Mouse (Mus musculus): ENCODE data around the gene Fam110a. TPM values are rescaled to one million over a fixed set of nuclear protein-coding genes. Genes with fewer than 3 reads are reported as not detected.

Fam110a gene
- polyA plus RNA-seq, 1 experiment from 2014 or later = 36.3 TPM

GRCm38 (mm10) chr2:151939651-151940420, 40.2 kb downstream of the Fam110a start:
- DNase-seq (ENCODE audit: low spot score) (no peak), ATAC-seq (no peak; the same call in 1 of the 2 replicates)
- Histone ChIP-seq H3K36me3 (ENCODE audit: insufficient read depth, low read length) (no peaks in the 10 kb centered on the region), H3K4me3 (ENCODE audit: low read depth, low read length) (no peak overlapping the region), H3K9me3 (ENCODE audit: low read length) (no peaks in the 10 kb centered on the region), H3K27ac (ENCODE audit: low read length) (no peak overlapping the region), H3K9ac (replicated peaks; ENCODE audit: low read depth) (no peak overlapping the region), H3K4me2 (replicated peaks; ENCODE audit: low read depth, low read length) (no peak overlapping the region), H3K27me3 (replicated peaks; ENCODE audit: insufficient read depth, low read length) (no peaks in the 10 kb centered on the region), H3K4me1 (ENCODE audit: insufficient read depth, low read depth, low read length) (peaks cover 3% of the 10 kb centered on the region; the same call in 1 of the 2 replicates)
- 65% methylated on average over 5 of the region's 5 CpGs for WGBS
- TF ChIP-seq CTCF (IDR thresholded peaks at IDR 0.05) (no peak), EP300 (IDR thresholded peaks at IDR 0.05) (no peak)

- Histone ChIP-seq H3K9ac (replicated peaks; ENCODE audit: low read depth) (no peak overlapping the region), H3K36me3 (ENCODE audit: insufficient read depth, low read length) (no peaks in the 10 kb centered on the region), H3K27ac (ENCODE audit: low read length) (no peak overlapping the region), H3K4me2 (replicated peaks; ENCODE audit: low read depth, low read length) (no peak overlapping the region), H3K9me3 (ENCODE audit: low read length) (no peaks in the 10 kb centered on the region), H3K4me1 (ENCODE audit: insufficient read depth, low read depth, low read length) (peaks cover 3% of the 10 kb centered on the region; the same call in 1 of the 2 replicates), H3K4me3 (ENCODE audit: low read depth, low read length) (no peak overlapping the region), H3K27me3 (replicated peaks; ENCODE audit: insufficient read depth, low read length) (no peaks in the 10 kb centered on the region)
- no peak for TF ChIP-seq EP300 (IDR thresholded peaks at IDR 0.05)
- TF ChIP-seq CTCF (IDR thresholded peaks at IDR 0.05) = 0 out of 2 replicates have a peak, but pooled peaks have one; percentile 1
- DNase-seq (ENCODE audit: low spot score) (no peak), ATAC-seq (peak; percentile 41; the same call in 1 of the 2 replicates)
- WGBS = 43% methylated on average over 10 of the region's 11 CpGs
Observed at GRCm38 (mm10) chr2:151938780-151939200, 41.2 kb downstream of the Fam110a start.

- 33% methylated on average over 3 of the region's 3 CpGs for WGBS
- Histone ChIP-seq H3K27me3 (replicated peaks; ENCODE audit: insufficient read depth, low read length) (no peaks in the 10 kb centered on the region), H3K9ac (replicated peaks; ENCODE audit: low read depth) (no peak overlapping the region), H3K4me3 (ENCODE audit: low read depth, low read length) (no peak overlapping the region), H3K27ac (ENCODE audit: low read length) (no peak overlapping the region), H3K4me1 (ENCODE audit: insufficient read depth, low read depth, low read length) (peaks cover 3% of the 10 kb centered on the region; the same call in 1 of the 2 replicates), H3K9me3 (ENCODE audit: low read length) (no peaks in the 10 kb centered on the region), H3K36me3 (ENCODE audit: insufficient read depth, low read length) (no peaks in the 10 kb centered on the region), H3K4me2 (replicated peaks; ENCODE audit: low read depth, low read length) (no peak overlapping the region)
- TF ChIP-seq CTCF (IDR thresholded peaks at IDR 0.05) = no peak
- no peak for TF ChIP-seq EP300 (IDR thresholded peaks at IDR 0.05)
- peak; percentile 42 for DNase-seq (ENCODE audit: low spot score)
- no peak for ATAC-seq
Observed at GRCm38 (mm10) chr2:151937893-151938292, 42.1 kb downstream of the Fam110a start.

GRCm38 (mm10) chr2:151930389-151931074, 49.5 kb downstream of the Fam110a start:
- Histone ChIP-seq H3K27me3 (replicated peaks; ENCODE audit: insufficient read depth, low read length) (no peaks in the 10 kb centered on the region), H3K36me3 (ENCODE audit: insufficient read depth, low read length) (no peaks in the 10 kb centered on the region), H3K9ac (replicated peaks; ENCODE audit: low read depth) (no peak overlapping the region), H3K4me2 (replicated peaks; ENCODE audit: low read depth, low read length) (no peak overlapping the region), H3K27ac (ENCODE audit: low read length) (no peak overlapping the region), H3K9me3 (ENCODE audit: low read length) (no peaks in the 10 kb centered on the region), H3K4me1 (ENCODE audit: insufficient read depth, low read depth, low read length) (no peaks in the 10 kb centered on the region), H3K4me3 (ENCODE audit: low read depth, low read length) (no peak overlapping the region)
- TF ChIP-seq CTCF (IDR thresholded peaks at IDR 0.05) (peak; percentile 95), EP300 (IDR thresholded peaks at IDR 0.05) (no peak)
- ATAC-seq (peak; percentile 33; the same call in 1 of the 2 replicates), DNase-seq (ENCODE audit: low spot score) (peak; percentile 80)
- 30% methylated on average over 7 of the region's 7 CpGs for WGBS

GRCm38 (mm10) chr2:151927103-151927502, 52.9 kb downstream of the Fam110a start:
- H3K4me3 ChIP-seq (ENCODE audit: low read depth, low read length) = no peak overlapping the region
- no peaks in the 10 kb centered on the region for H3K9me3 ChIP-seq (ENCODE audit: low read length)
- no peak for TF ChIP-seq CTCF (IDR thresholded peaks at IDR 0.05)
- no peak for TF ChIP-seq EP300 (IDR thresholded peaks at IDR 0.05)
- H3K27ac ChIP-seq (ENCODE audit: low read length) = no peak overlapping the region
- no peaks in the 10 kb centered on the region for H3K4me1 ChIP-seq (ENCODE audit: insufficient read depth, low read depth, low read length)
- ATAC-seq = no peak
- no peaks in the 10 kb centered on the region for H3K27me3 ChIP-seq (replicated peaks; ENCODE audit: insufficient read depth, low read length)
- no peak for DNase-seq (ENCODE audit: low spot score)
- no peaks in the 10 kb centered on the region for H3K36me3 ChIP-seq (ENCODE audit: insufficient read depth, low read length)
- no peak overlapping the region for H3K9ac ChIP-seq (replicated peaks; ENCODE audit: low read depth)
- 76% methylated on average over 11 of the region's 11 CpGs for WGBS
- no peak overlapping the region for H3K4me2 ChIP-seq (replicated peaks; ENCODE audit: low read depth, low read length)

- ATAC-seq = 0 out of 2 replicates have a peak, but pooled peaks have one; percentile 23
- Histone ChIP-seq H3K27me3 (replicated peaks; ENCODE audit: insufficient read depth, low read length) (no peaks in the 10 kb centered on the region), H3K9me3 (ENCODE audit: low read length) (no peaks in the 10 kb centered on the region), H3K4me3 (ENCODE audit: low read depth, low read length) (no peak overlapping the region), H3K9ac (replicated peaks; ENCODE audit: low read depth) (no peak overlapping the region), H3K27ac (ENCODE audit: low read length) (no peak overlapping the region), H3K36me3 (ENCODE audit: insufficient read depth, low read length) (no peaks in the 10 kb centered on the region), H3K4me1 (ENCODE audit: insufficient read depth, low read depth, low read length) (no peaks in the 10 kb centered on the region), H3K4me2 (replicated peaks; ENCODE audit: low read depth, low read length) (no peak overlapping the region)
- no peak for TF ChIP-seq EP300 (IDR thresholded peaks at IDR 0.05)
- no peak for TF ChIP-seq CTCF (IDR thresholded peaks at IDR 0.05)
- WGBS = 27% methylated on average over 4 of the region's 4 CpGs
- DNase-seq (ENCODE audit: low spot score) = no peak
Observed at GRCm38 (mm10) chr2:151925715-151926114, 54.3 kb downstream of the Fam110a start.
